Mouse (Mus musculus): ENCODE measurements around the gene Msi2.
A peak's percentile ranks its signal among the peaks of the same experiment; 100 is the strongest.

Msi2 gene

GRCm38 (mm10) chr11:88515736-88516583 lies 202.4 kb downstream of the Msi2 start:
- no peak for DNase-seq (ENCODE audit: low spot score in 2 of 2)

- DNase-seq (ENCODE audit: low spot score in 2 of 2), result no peak
Observed at GRCm38 (mm10) chr11:88515267-88515666, 203.0 kb downstream of the Msi2 start.

- DNase-seq (ENCODE audit: low spot score in 2 of 2), result no peak
Observed at GRCm38 (mm10) chr11:88514151-88514926, 204.0 kb downstream of the Msi2 start.

GRCm38 (mm10) chr11:88512580-88512979 lies 205.7 kb downstream of the Msi2 start:
- DNase-seq (ENCODE audit: low spot score in 2 of 2), result peak in 1 of 2 experiments; percentile 35

GRCm38 (mm10) chr11:88510282-88510850 lies 207.9 kb downstream of the Msi2 start:
- DNase-seq (ENCODE audit: low spot score in 2 of 2), result no peak

- DNase-seq (ENCODE audit: low spot score in 2 of 2), result no peak
Observed at GRCm38 (mm10) chr11:88509464-88509863, 208.8 kb downstream of the Msi2 start.

GRCm38 (mm10) chr11:88508133-88508532 lies 210.2 kb downstream of the Msi2 start:
- no peak for DNase-seq (ENCODE audit: low spot score in 2 of 2)

GRCm38 (mm10) chr11:88506544-88507419 lies 211.5 kb downstream of the Msi2 start:
- no peak for DNase-seq (ENCODE audit: low spot score in 2 of 2)

- no peak for DNase-seq (ENCODE audit: low spot score in 2 of 2)
Observed at GRCm38 (mm10) chr11:88506109-88506508, 212.2 kb downstream of the Msi2 start.

- no peak for DNase-seq (ENCODE audit: low spot score in 2 of 2)
Observed at GRCm38 (mm10) chr11:88502566-88502965, 215.7 kb downstream of the Msi2 start.

- no peak for DNase-seq (ENCODE audit: low spot score in 2 of 2)
Observed at GRCm38 (mm10) chr11:88498491-88498890, 219.8 kb downstream of the Msi2 start.

GRCm38 (mm10) chr11:88496460-88496859 lies 221.9 kb downstream of the Msi2 start:
- no peak for DNase-seq (ENCODE audit: low spot score in 2 of 2)

GRCm38 (mm10) chr11:88495759-88496158 lies 222.6 kb downstream of the Msi2 start:
- DNase-seq (ENCODE audit: low spot score in 2 of 2), result no peak

GRCm38 (mm10) chr11:88495018-88495417 lies 223.3 kb downstream of the Msi2 start:
- DNase-seq (ENCODE audit: low spot score in 2 of 2), result no peak

- DNase-seq (ENCODE audit: low spot score in 2 of 2), result peak in 1 of 2 experiments; percentile 8
Observed at GRCm38 (mm10) chr11:88493795-88494559, 224.3 kb downstream of the Msi2 start.

- DNase-seq (ENCODE audit: low spot score in 2 of 2), result no peak
Observed at GRCm38 (mm10) chr11:88492585-88492984, 225.7 kb downstream of the Msi2 start.

GRCm38 (mm10) chr11:88489985-88490384 lies 228.3 kb downstream of the Msi2 start:
- DNase-seq (ENCODE audit: low spot score in 2 of 2), result no peak

- DNase-seq (ENCODE audit: low spot score in 2 of 2), result no peak
Observed at GRCm38 (mm10) chr11:88488941-88489724, 229.2 kb downstream of the Msi2 start.

GRCm38 (mm10) chr11:88488175-88488940 lies 230.0 kb downstream of the Msi2 start:
- DNase-seq (ENCODE audit: low spot score in 2 of 2), result no peak
